Mouse (Mus musculus): ENCODE measurements around the gene Ppp3r2.

Ppp3r2 gene

DNA sequence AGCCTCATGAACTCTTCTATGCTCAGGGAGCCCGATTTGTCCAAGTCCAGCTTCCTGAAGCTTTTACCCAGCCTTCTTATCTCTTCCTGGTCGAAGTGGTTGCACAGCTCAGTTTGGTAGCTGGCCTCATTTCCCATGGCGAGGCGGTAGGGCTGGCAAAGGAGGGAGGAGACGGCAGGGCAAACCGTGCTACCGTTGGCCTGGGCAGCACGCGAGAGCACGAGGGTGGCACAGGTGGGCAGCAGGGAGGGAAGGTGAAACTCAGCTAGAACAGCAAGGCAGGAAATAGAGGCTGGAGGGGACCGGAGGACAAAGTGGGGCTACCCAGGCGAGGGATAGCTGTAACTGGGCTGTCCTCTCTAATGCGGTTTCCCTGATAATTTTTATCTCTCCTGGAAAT is at the start of gene Ppp3r2:
Ppp3r2 (minus strand) TSS at position 213 of the 400 bp plus-strand sequence.
- no peak for DNase-seq (ENCODE audit: low spot score in 2 of 2)

- DNase-seq (ENCODE audit: low spot score in 2 of 2), result no peak
Observed at GRCm38 (mm10) chr4:49729326-49729725, 47.5 kb upstream of the Ppp3r2 start.

DNA sequence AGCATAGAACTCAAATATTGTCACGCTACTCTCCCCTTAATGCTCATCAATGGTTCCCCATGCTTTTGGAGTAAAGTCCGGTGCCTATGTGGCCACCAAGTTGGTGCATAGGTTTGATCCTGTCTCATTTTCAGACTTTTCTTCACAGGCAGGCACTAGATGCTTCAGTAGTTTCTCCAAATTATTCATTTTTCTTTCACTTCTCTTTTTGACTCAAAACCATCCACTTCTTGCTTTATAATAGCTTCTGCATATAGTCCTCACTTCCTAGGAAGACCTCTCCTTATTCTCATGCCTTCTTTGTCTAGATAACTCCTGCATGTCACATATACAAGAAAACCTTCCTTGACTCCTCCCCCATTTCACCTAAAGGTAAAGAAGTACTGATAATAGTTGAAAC is 42.1 kb upstream of the Ppp3r2 start:
- no peak for DNase-seq (ENCODE audit: low spot score in 2 of 2)

DNA sequence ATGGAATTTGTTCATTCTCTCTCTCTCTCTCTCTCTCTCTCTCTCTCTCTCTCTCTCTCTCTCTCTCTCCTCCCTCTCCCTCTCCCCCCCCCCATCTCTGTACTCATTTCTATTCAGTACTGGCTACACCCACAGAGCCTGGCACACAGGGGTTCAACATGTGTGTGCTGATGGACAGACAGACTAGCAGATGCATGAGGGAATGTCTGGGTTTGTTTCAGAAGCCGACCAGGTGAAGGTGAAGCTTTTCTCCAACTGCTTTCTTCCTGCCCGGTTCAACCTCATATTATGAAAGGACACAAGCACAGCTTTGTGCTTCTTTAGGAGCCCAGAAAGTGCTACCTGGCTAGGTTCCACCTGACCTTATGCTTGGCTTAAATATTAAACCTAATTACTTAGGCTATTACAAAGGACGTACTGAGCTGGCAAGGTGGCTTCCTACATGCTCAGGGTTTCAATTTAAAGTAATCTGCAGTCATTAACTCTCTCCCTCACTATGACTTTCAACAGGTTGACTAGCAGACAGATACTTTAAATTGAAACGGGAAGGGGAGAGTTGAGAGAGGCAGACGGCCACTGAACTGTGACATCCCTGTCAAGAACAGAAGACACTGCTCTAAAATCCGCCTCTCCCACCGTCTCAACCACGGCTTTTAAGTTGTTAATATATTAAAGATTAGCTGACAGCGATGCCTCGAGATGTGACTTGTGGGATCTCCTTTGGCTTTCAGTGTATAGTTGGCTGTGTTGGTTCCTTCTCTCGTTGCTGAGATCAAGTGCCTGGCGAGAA is 9.8 kb upstream of the Ppp3r2 start:
- no peak for DNase-seq (ENCODE audit: low spot score in 2 of 2)

DNA sequence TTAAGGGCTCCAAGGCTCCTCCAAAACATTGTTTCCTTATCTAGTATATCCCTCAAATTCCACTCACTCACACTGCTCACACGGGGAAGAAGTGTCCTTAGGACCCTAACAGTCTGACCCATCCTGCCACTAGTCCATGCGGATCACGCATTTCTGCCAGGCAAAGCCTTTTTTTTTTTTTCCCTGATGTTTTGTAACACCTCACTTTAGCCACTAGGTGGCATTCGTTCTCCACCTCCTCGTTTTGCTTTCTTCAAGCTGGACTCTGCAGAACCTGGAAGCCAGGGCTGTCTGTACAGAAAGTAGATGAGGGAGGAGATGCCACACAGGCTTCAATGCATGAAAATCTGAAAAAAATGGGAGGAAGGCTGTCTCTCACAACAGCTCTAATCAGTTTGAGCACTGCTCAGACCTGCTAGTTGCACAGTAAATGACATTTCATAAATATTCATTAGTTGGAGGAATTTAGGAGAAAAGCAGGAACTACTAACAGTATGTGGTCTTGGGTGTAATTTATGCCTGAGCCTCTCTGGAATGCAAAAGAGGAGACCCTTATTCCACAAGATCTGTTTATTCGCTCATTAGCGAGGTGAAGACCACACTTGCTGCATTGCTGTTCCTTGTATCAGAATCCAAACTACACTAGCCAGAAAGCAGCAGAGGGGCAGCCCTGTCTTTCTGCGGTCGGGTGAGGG is 6.9 kb upstream of the Ppp3r2 start:
- peak; percentile 53 to 55 for DNase-seq (ENCODE audit: low spot score in 2 of 2)

GRCm38 (mm10) chr4:49680171-49680875 is 1.5 kb downstream of the Ppp3r2 start:
- DNase-seq (ENCODE audit: low spot score in 2 of 2), result no peak

- no peak for DNase-seq (ENCODE audit: low spot score in 2 of 2)
Observed at GRCm38 (mm10) chr4:49676790-49677189, 5.0 kb downstream of the Ppp3r2 start.

GRCm38 (mm10) chr4:49676071-49676470 is 5.8 kb downstream of the Ppp3r2 start:
- DNase-seq (ENCODE audit: low spot score in 2 of 2), result no peak

DNA sequence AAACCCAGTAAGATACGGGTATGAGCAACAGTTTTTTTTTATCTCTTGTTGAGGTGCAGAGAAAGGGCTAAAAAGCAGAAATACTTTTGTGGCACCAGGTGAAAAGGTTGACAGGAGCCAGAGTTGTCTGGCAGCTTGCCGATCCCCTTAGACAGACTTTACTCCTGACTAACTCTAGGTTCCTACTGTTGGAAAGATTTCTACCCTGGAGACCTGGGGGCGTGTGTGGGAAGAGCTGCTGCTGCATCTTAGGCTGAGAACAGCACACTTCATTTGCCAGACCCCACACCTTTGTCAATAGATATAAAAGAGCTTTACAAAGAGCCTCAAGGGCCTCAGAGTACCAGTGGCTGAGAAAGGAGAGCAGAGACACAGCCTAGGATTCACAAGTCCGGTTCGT is 17.0 kb downstream of the Ppp3r2 start:
- DNase-seq (ENCODE audit: low spot score in 2 of 2), result peak; percentile 35 to 41

DNA sequence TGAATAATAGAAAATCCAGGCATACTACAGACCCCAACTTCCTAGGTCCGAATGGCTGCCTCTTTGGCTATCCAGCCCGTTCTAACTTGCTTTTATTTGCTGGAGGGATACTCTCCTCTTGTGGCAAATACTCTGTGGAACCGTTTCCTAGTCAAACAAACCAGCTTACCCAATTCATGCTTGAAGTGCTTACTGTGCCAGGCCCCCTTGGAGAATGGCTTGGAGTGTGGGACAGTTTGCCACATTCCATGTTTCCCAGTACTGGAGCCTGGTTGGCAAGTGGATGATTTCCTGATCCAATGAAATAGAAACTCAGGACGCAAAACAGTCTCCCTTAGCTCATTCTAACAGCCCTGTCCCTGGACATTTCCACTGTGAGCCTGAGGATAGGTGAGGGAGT is 19.6 kb downstream of the Ppp3r2 start:
- no peak for DNase-seq (ENCODE audit: low spot score in 2 of 2)

DNA sequence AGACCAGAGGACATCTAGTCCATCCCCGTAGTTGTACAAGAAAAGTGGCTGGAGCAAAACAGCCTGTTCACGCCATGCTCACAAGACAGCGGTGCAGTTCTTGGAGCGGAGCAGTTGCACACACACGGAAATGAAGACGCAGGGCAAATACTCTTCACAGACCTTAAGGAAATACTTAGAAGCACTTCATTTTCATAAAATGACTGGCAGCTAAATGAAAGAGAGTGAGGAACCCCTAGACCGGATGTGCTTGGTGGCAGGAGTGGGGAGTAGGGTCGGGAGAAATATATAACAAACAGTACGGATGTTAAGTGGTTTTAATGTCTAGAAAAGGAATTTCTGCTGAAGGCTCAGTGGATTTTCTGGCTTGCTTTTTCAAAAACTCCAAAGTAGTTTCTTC is 20.2 kb downstream of the Ppp3r2 start:
- no peak for DNase-seq (ENCODE audit: low spot score in 2 of 2)

GRCm38 (mm10) chr4:49659421-49659820 is 22.4 kb downstream of the Ppp3r2 start:
- no peak for DNase-seq (ENCODE audit: low spot score in 2 of 2)

DNA sequence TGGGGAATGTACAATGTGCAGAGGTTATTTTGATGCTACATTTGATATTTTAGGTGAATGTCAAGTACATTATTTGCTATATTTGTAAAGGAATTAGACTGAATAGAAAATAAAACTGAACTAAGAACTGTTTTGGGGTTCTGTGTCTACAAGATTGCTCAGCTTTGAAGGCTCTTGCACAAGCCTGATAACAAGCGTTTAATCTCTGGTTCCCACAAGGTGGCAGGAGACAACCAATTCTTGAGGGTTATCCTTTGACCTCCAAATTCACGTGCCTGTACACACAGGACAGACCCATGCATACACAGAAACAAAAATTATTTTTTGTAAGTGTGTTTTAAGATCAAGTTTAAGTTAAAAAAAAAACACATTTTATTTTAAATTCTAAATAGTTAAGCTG is 41.9 kb downstream of the Ppp3r2 start:
- no peak for DNase-seq (ENCODE audit: low spot score in 2 of 2)

GRCm38 (mm10) chr4:49637821-49638220 is 44.0 kb downstream of the Ppp3r2 start:
- no peak for DNase-seq (ENCODE audit: low spot score in 2 of 2)

DNA sequence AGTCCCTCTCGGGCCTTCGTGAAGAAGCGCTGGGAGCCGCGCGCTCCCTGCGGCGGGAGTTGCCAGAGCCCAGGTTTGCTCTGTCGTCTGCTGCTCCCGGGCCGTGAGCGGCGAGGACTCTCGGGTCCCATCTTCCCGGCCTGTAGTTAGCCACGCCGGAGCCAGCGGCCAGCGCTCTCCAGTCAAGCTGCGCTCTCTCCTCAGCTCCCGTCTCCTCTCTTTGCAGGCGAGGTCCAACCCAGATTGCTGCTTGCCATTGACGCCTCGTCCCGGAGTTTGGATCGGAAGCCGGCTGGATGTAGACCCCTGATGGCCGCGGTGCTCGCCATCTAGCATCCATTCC is 49.7 kb downstream of the Ppp3r2 start:
- no peak for DNase-seq (ENCODE audit: low spot score in 2 of 2)

- peak; percentile 97 to 98 for DNase-seq (ENCODE audit: low spot score in 2 of 2)
Observed at GRCm38 (mm10) chr4:49631319-49632138, 50.3 kb downstream of the Ppp3r2 start, which contains the start of gene Rnf20. Gene Rnf20 (plus strand): TSS chr4:49632006.

GRCm38 (mm10) chr4:49628941-49629340 is 52.9 kb downstream of the Ppp3r2 start:
- DNase-seq (ENCODE audit: low spot score in 2 of 2), result no peak
